Mouse (Mus musculus): ENCODE data around the gene Dtd1. TPM values are rescaled to one million over a fixed set of nuclear protein-coding genes. Genes with fewer than 3 reads are reported as not detected.

Dtd1 gene
- polyA plus RNA-seq, 1 experiment from 2014 or later = 34.6 TPM

DNA sequence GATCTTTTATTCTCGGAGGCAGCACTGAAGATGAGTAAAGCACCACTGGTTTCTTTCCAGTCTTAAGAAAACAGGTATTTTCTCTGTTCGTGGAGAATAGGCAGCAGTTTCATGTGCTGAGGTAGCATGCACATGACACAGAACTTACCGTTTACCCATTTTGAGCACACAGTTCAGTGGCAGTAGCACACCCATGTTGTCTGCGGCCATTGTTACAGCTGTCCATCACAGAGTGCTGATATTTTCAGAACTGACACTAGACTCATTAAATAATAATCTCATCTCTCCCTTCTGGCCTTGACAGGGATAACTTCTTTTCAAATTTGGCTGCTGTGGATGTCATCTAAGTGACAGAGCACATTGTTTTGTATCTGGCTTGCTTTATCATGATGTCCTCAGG is 47.5 kb downstream of the Dtd1 start:
- Histone ChIP-seq H3K4me1 (replicated peaks; ENCODE audit: control insufficient read depth, insufficient read depth) (no peaks in the 10 kb centered on the region), H3K4me3 (ENCODE audit: low read depth, low read length) (no peak overlapping the region), H3K27me3 (ENCODE audit: control insufficient read depth, insufficient read depth, low read length) (no peaks in the 10 kb centered on the region), H3K4me2 (replicated peaks; ENCODE audit: low read depth) (no peak overlapping the region), H3K9me3 (ENCODE audit: control insufficient read depth, low read length) (no peaks in the 10 kb centered on the region), H3K36me3 (ENCODE audit: control insufficient read depth, insufficient read depth, low read length) (no peaks in the 10 kb centered on the region), H3K27ac (replicated peaks) (no peak overlapping the region), H3K9ac (ENCODE audit: low read length) (no peak overlapping the region)
- no peak for ATAC-seq (ENCODE audit: low FRiP score, low TSS enrichment)
- TF ChIP-seq EP300 (optimal IDR thresholded peaks at IDR 0.05) (no peak), CTCF (IDR thresholded peaks at IDR 0.05; ENCODE audit: low read depth) (no peak)
- no peak for DNase-seq (ENCODE audit: low spot score)
- 83% methylated on average over 4 of the region's 4 CpGs for WGBS

DNA sequence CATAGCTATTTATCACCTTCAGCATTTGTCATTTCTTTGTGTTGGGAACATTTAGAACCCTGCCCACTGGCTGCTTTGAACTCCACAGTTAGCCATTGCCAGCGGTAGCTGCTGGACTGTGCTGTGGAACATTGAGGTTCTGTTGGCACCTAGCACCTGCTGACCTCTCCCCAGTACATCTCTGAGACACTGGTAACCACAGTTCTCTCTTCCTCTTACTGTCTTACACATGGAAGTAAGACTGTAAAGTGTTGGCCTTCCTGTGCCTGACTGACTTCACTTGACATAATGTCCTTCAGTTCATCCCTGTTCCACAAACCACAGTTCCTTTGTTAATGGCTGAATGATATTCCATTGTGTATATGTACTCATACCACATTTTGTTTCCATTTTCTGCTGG is 50.3 kb downstream of the Dtd1 start:
- Histone ChIP-seq H3K9me3 (ENCODE audit: control insufficient read depth, low read length) (no peaks in the 10 kb centered on the region), H3K36me3 (ENCODE audit: control insufficient read depth, insufficient read depth, low read length) (no peaks in the 10 kb centered on the region), H3K27ac (replicated peaks) (no peak overlapping the region), H3K27me3 (ENCODE audit: control insufficient read depth, insufficient read depth, low read length) (no peaks in the 10 kb centered on the region), H3K4me1 (replicated peaks; ENCODE audit: control insufficient read depth, insufficient read depth) (no peaks in the 10 kb centered on the region), H3K4me3 (ENCODE audit: low read depth, low read length) (no peak overlapping the region), H3K9ac (ENCODE audit: low read length) (no peak overlapping the region), H3K4me2 (replicated peaks; ENCODE audit: low read depth) (no peak overlapping the region)
- 100% methylated on average over 1 of the region's 1 CpGs for WGBS
- no peak for DNase-seq (ENCODE audit: low spot score)
- ATAC-seq (ENCODE audit: low FRiP score, low TSS enrichment) = no peak
- no peak for TF ChIP-seq EP300 (optimal IDR thresholded peaks at IDR 0.05)

DNA sequence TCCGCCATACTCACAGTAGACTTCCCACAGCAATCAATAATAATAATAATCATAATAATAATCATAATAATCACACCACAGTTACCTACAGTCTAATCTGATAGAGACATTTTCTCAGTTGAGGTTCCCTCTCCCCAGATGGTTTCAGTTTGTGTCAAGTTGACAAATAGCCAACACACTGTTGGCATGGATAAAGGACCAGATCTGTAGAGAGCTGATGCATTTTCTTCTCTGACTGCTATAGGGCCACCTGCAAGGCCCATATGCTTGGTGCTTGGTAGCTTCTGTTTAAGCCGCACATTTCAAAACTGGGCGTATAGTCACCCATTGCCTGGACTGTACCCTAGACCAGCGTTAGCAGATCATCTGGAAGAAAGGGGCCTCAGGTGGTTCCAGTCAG is 53.1 kb downstream of the Dtd1 start:
- Histone ChIP-seq H3K9me3 (ENCODE audit: control insufficient read depth, low read length) (no peaks in the 10 kb centered on the region), H3K36me3 (ENCODE audit: control insufficient read depth, insufficient read depth, low read length) (no peaks in the 10 kb centered on the region), H3K27ac (replicated peaks) (no peak overlapping the region), H3K4me1 (replicated peaks; ENCODE audit: control insufficient read depth, insufficient read depth) (no peaks in the 10 kb centered on the region), H3K27me3 (ENCODE audit: control insufficient read depth, insufficient read depth, low read length) (no peaks in the 10 kb centered on the region), H3K4me3 (ENCODE audit: low read depth, low read length) (no peak overlapping the region), H3K4me2 (replicated peaks; ENCODE audit: low read depth) (no peak overlapping the region), H3K9ac (ENCODE audit: low read length) (no peak overlapping the region)
- WGBS = 94% methylated on average over 4 of the region's 4 CpGs
- ATAC-seq (ENCODE audit: low FRiP score, low TSS enrichment) (no peak), DNase-seq (ENCODE audit: low spot score) (no peak)
- TF ChIP-seq CTCF (IDR thresholded peaks at IDR 0.05; ENCODE audit: low read depth) = no peak
- TF ChIP-seq EP300 (optimal IDR thresholded peaks at IDR 0.05) = no peak

DNA sequence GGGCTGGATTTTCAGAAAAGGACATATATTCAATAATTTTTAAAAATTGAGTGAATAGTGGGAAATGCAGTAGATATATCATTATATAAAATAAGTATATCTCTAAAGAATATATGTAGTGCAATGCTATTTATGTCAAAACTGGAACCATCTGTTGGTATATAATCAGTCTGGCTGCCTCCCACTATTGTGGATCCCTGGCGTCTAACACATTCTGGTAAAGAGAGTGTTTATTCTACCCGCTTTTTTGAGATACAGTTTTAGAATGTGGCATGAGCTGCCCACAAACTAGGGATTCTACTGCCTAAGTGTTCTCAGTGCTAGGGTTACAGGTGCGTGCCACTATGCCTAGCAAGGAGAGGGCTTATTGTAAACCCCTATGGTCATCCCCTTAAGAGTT is 55.6 kb downstream of the Dtd1 start:
- Histone ChIP-seq H3K4me3 (ENCODE audit: low read depth, low read length) (no peak overlapping the region), H3K27me3 (ENCODE audit: control insufficient read depth, insufficient read depth, low read length) (no peaks in the 10 kb centered on the region), H3K4me1 (replicated peaks; ENCODE audit: control insufficient read depth, insufficient read depth) (no peaks in the 10 kb centered on the region), H3K27ac (replicated peaks) (no peak overlapping the region), H3K9ac (ENCODE audit: low read length) (no peak overlapping the region), H3K36me3 (ENCODE audit: control insufficient read depth, insufficient read depth, low read length) (no peaks in the 10 kb centered on the region), H3K9me3 (ENCODE audit: control insufficient read depth, low read length) (no peaks in the 10 kb centered on the region), H3K4me2 (replicated peaks; ENCODE audit: low read depth) (no peak overlapping the region)
- ATAC-seq (ENCODE audit: low FRiP score, low TSS enrichment) (no peak), DNase-seq (ENCODE audit: low spot score) (no peak)
- 88% methylated on average over 3 of the region's 3 CpGs for WGBS
- no peak for TF ChIP-seq CTCF (IDR thresholded peaks at IDR 0.05; ENCODE audit: low read depth)
- no peak for TF ChIP-seq EP300 (optimal IDR thresholded peaks at IDR 0.05)

DNA sequence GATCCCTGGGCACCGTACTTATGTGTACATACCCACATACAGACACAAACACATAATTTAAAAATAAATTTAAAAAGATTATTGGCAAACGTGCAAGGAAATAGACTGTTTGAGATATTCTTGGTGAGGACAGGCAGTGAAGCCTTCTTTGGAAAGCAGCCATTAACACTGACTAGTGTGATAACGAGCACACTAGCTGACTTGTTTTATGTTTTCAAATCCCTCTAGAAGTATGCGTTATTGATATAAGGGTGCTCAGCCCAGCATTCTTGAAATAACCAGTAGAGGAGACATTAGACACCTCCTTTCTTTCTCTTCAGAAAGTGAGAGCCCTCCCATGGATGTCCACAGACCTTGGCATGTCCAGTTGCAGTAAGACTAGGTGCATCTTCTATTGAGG is 68.8 kb downstream of the Dtd1 start:
- Histone ChIP-seq H3K4me3 (ENCODE audit: low read depth, low read length) (no peak overlapping the region), H3K4me2 (replicated peaks; ENCODE audit: low read depth) (no peak overlapping the region), H3K9me3 (ENCODE audit: control insufficient read depth, low read length) (no peaks in the 10 kb centered on the region), H3K27ac (replicated peaks) (no peak overlapping the region), H3K4me1 (replicated peaks; ENCODE audit: control insufficient read depth, insufficient read depth) (no peaks in the 10 kb centered on the region), H3K36me3 (ENCODE audit: control insufficient read depth, insufficient read depth, low read length) (no peaks in the 10 kb centered on the region), H3K27me3 (ENCODE audit: control insufficient read depth, insufficient read depth, low read length) (no peaks in the 10 kb centered on the region), H3K9ac (ENCODE audit: low read length) (no peak overlapping the region)
- DNase-seq (ENCODE audit: low spot score) (no peak), ATAC-seq (ENCODE audit: low FRiP score, low TSS enrichment) (no peak)
- 68% methylated on average over 4 of the region's 4 CpGs for WGBS
- TF ChIP-seq CTCF (IDR thresholded peaks at IDR 0.05; ENCODE audit: low read depth) (no peak), EP300 (optimal IDR thresholded peaks at IDR 0.05) (no peak)

DNA sequence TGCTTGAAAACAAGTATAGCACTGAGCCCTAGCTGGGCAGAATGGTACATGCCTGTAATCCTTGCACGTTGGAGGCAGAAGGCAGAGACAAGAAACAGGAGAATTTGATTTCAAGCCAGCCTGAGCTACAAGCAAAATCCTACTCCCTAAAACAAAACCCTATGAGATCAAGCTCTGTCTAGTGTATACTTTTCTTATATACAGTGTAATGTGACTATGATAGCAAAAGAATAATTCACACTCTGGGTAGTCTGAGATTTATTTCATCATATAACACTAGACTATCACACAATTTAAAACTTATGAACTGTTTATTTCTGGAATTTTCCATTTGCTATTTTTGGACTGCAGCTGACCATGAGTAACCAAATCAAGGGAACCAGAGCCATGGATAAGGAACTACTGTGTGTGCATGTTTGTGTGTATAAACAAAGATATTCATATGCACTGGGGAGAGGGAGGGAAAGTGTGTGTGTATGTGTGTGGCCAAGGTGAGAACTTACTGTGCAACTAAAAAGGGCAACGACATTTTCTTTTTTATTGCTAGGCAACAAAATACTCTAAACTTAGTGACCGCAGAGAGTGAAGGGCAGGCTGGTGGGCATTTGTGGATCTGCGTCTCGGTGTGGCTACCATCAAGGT is 70.7 kb downstream of the Dtd1 start:
- no peaks in the 10 kb centered on the region for H3K27me3 ChIP-seq (ENCODE audit: control insufficient read depth, insufficient read depth, low read length)
- no peak overlapping the region for H3K4me3 ChIP-seq (ENCODE audit: low read depth, low read length)
- WGBS = 71% methylated on average over 5 of the region's 5 CpGs
- no peak overlapping the region for H3K4me2 ChIP-seq (replicated peaks; ENCODE audit: low read depth)
- ATAC-seq (ENCODE audit: low FRiP score, low TSS enrichment) = no peak
- no peaks in the 10 kb centered on the region for H3K9me3 ChIP-seq (ENCODE audit: control insufficient read depth, low read length)
- H3K36me3 ChIP-seq (ENCODE audit: control insufficient read depth, insufficient read depth, low read length) = no peaks in the 10 kb centered on the region
- H3K27ac ChIP-seq (replicated peaks) = no peak overlapping the region
- TF ChIP-seq CTCF (IDR thresholded peaks at IDR 0.05; ENCODE audit: low read depth) = no peak
- TF ChIP-seq EP300 (optimal IDR thresholded peaks at IDR 0.05) = no peak
- no peak overlapping the region for H3K9ac ChIP-seq (ENCODE audit: low read length)
- DNase-seq (ENCODE audit: low spot score) = no peak
- H3K4me1 ChIP-seq (replicated peaks; ENCODE audit: control insufficient read depth, insufficient read depth) = no peaks in the 10 kb centered on the region
